Mouse (Mus musculus) neural tube, embryonic 14.5 days (tissue): ENCODE results near the gene Erc2. TPM values are rescaled to one million over a fixed set of nuclear protein-coding genes. Genes with fewer than 3 reads are reported as not detected.

Experiments
- ATAC-seq: fragments of 200-750 bp; cut with Nextera tagmentation; 2 replicates; pipeline ENCODE4 v1.8.0; 2017; ENCODE audit warnings: low read depth, mild to moderate bottlenecking, moderate TSS enrichment, moderate library complexity
- H3K27ac ChIP-seq: fragments of 300-500 bp; sonication (generic); 2 replicates; pipeline ENCODE4 v1.5.1; 2014; ENCODE audit warnings: low read depth, mild to moderate bottlenecking, control low read depth, low read length, moderate library complexity, mixed read lengths
- H3K27me3 ChIP-seq: fragments of 300-500 bp; sonication (generic); 2 replicates; pipeline ENCODE4 v1.6.1; 2014; ENCODE audit warnings: low read length; ENCODE audit not compliant: control insufficient read depth, insufficient read depth
- H3K36me3 ChIP-seq: fragments of 300-500 bp; sonication (generic); 2 replicates; pipeline ENCODE4 v1.6.1; 2014; ENCODE audit warnings: low read length, mixed read lengths; ENCODE audit not compliant: control insufficient read depth, insufficient read depth
- H3K4me1 ChIP-seq: fragments of 300-500 bp; sonication (generic); 2 replicates; pipeline ENCODE4 v1.6.1; 2014; ENCODE audit warnings: low read length; ENCODE audit not compliant: control insufficient read depth, insufficient read depth
- H3K4me2 ChIP-seq: fragments of 300-500 bp; sonication (generic); 2 replicates; pipeline ENCODE4 v1.6.1; 2014; ENCODE audit warnings: mild to moderate bottlenecking, low read depth, low read length, control low read depth
- H3K4me3 ChIP-seq: fragments of 300-500 bp; sonication (generic); 2 replicates; pipeline ENCODE4 v1.5.1; 2014; ENCODE audit warnings: low read depth, low read length, control low read depth, mixed read lengths
- H3K9ac ChIP-seq: fragments of 300-500 bp; sonication (generic); replicated peaks from 2 replicates; pipeline ENCODE4 v1.6.1; 2014; ENCODE audit warnings: low read depth, mild to moderate bottlenecking, control low read depth, low read length, mixed read lengths
- H3K9me3 ChIP-seq: fragments of 300-500 bp; sonication (generic); 2 replicates; pipeline ENCODE4 v1.6.1; 2016; ENCODE audit warnings: low read length; ENCODE audit not compliant: control insufficient read depth
- WGBS: fragments of 180-500 bp; shearing (Covaris S2); extraction: QIAGEN DNeasy Blood & Tissue Kit; methylation state at CpG from one replicate; pipeline ENCODE4 v1.1.7; 2014; 5-methylcytosine and 5-hydroxymethylcytosine counted together
- polyA plus RNA-seq: library from polyadenylated mRNA; unstranded; fragments of >200 nt; fragmentation: Nextera tagmentation; extraction: Ambion mirVana; gene quantifications from 2 replicates; pipeline ENCODE4 v1.2.1, GENCODE M21; 2014

Gene Erc2
- polyA plus RNA-seq, 1 experiment from 2014 or later: 117 TPM

DNA sequence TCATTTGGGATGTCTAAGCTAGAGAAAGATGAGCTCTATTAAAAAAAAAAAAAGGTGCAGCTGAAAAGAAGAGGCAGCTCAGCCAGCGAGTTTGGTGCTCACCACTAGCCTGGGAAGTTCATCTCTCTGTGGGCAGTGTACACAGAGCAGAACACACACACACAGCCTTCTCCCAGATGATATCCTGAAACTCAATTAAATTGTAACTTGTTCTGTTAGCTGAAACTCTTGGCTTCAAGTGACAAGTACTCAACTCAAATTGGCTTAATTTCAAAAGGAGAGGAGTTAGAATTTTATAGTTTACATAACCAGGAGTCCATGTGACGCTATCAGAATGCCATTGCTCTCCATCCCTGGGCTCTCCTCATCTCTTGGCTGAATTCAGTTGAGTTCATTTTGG, 804.4 kb downstream of the Erc2 start:
- WGBS: 83% methylated on average over 2 of the region's 2 CpGs
- Histone ChIP-seq H3K27me3 (no peaks in the 10 kb centered on the region), H3K9me3 (no peaks in the 10 kb centered on the region), H3K36me3 (no peaks in the 10 kb centered on the region), H3K27ac (no peak overlapping the region), H3K4me2 (no peak overlapping the region), H3K4me3 (no peak overlapping the region), H3K9ac (no peak overlapping the region), H3K4me1 (no peaks in the 10 kb centered on the region)
- no peak for ATAC-seq

DNA sequence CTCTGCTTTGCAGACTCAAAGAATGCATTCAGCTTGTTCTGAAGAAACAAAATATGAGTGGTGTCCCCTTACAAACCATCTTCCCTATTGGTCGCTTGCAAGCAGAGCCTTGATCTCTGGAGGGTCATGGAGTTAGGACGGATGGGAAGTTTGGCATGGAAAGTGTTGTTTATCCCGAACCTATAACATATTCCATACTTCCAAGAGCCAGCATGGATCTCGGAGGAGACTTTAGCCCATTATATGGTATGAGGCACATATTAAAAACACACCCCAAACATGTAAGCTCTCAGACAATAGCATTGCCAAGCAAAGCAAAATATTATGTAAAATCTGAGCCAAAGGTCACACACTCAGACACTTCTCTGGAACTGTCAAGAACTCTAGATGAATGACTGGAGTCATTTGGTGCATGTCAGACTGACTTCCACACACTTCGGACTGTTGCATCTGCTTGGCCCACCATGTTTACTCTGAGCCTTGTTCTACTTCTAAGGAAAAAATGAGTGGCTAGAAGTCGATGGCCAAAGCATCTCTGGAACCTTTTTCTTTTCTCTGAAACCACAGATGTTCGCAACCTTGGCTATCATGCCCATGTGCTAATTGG, 809.6 kb downstream of the Erc2 start:
- no peaks in the 10 kb centered on the region for H3K4me1 ChIP-seq
- H3K4me3 ChIP-seq: no peak overlapping the region
- WGBS: 89% methylated on average over 7 of the region's 7 CpGs
- no peak for ATAC-seq
- H3K36me3 ChIP-seq: no peaks in the 10 kb centered on the region
- no peak overlapping the region for H3K4me2 ChIP-seq
- no peak overlapping the region for H3K9ac ChIP-seq
- H3K9me3 ChIP-seq: no peaks in the 10 kb centered on the region
- H3K27ac ChIP-seq: no peak overlapping the region
- H3K27me3 ChIP-seq: no peaks in the 10 kb centered on the region

DNA sequence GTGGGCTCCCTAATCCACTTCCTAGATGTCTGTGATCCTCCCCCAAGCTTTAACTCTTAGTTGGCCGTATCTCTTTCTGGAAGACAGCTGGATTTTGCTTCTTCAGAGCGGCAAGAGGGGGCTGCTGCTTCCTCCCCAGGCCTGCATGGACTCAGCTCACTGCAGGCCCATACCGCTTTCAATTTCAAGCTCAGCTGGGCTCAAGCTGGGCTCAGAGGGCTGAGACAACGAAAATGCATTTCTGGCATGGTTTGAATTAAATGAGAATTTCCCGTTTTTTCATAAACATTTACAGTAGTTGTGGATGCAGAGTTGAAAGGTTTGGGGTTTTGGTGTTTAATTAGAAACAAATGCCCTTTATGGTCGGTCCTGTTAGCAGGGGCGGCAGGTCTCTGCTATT, 812.8 kb downstream of the Erc2 start:
- Histone ChIP-seq H3K27ac (0 out of 2 replicates have a peak overlapping the region, but pooled peaks have one; percentile 30), H3K36me3 (no peaks in the 10 kb centered on the region), H3K27me3 (no peaks in the 10 kb centered on the region), H3K4me2 (no peak overlapping the region), H3K9ac (no peak overlapping the region), H3K9me3 (no peaks in the 10 kb centered on the region), H3K4me1 (no peaks in the 10 kb centered on the region), H3K4me3 (no peak overlapping the region)
- WGBS: 70% methylated on average over 7 of the region's 7 CpGs
- ATAC-seq: no peak

DNA sequence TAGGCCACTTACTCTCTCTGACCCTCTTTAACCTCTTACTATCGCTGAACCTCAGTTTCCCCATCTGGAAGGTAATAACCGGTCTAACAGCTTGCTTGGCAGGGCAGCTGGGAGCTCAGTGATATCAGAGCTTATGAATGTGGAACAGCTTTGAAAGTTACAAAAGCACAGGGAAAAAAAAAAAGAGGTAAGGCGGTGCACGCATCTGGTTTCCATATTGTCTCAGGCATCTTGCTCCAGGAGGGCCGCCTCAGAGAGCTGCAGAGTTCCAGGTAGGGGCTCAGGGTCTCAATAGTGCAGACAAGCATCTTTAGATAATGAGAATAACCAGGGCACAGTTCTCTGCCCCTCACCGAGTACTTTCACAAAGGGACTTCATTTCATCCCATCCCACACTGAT, 816.9 kb downstream of the Erc2 start:
- Histone ChIP-seq H3K4me1 (peaks cover 9% of the 10 kb centered on the region), H3K27ac (no peak overlapping the region), H3K9ac (no peak overlapping the region), H3K4me2 (no peak overlapping the region), H3K9me3 (no peaks in the 10 kb centered on the region), H3K4me3 (no peak overlapping the region), H3K27me3 (no peaks in the 10 kb centered on the region), H3K36me3 (no peaks in the 10 kb centered on the region)
- ATAC-seq: no peak
- 86% methylated on average over 6 of the region's 6 CpGs for WGBS

DNA sequence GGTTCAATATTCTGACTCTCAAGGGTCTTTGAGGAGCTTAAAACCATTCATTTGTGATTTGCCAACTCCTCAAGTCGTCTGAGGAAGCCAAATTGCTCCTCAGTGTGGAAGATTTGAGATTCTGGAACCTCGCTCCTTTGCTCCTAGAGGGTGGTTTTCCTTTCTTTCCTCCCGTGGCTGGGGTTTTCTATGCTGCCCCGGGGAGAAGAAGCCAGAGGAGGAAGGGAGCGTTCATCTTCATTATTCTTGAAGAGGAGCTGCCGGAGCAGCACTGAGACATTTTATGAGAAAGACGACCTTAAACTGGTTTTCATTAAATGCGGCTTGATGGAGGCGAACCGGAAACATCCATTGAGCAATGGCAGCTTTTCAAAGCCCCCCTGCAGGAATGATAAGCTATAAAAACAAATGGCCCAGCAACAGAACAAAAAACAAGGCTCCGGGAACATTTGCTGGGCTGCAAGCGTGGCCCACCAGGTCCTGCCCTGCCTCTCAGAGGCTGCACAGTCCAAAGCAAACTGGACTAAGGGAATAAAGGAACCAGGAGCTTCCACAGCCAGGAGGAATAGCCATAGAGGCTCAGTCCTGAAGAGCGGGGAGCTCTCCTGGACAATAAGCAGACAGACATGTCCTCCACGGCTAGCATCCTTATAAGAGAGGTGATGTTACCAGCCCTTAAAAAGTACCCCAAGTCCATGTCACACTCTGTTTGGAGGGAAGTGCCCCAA, 819.2 kb downstream of the Erc2 start:
- Histone ChIP-seq H3K27me3 (peaks cover 5% of the 10 kb centered on the region; the same call in 1 of the 2 replicates), H3K36me3 (no peaks in the 10 kb centered on the region), H3K4me3 (no peak overlapping the region), H3K4me2 (no peak overlapping the region), H3K9me3 (no peaks in the 10 kb centered on the region), H3K4me1 (peaks cover 9% of the 10 kb centered on the region), H3K27ac (peak overlapping the region; percentile 72), H3K9ac (no peak overlapping the region)
- 3% methylated on average over 14 of the region's 14 CpGs for WGBS
- 0 out of 2 replicates have a peak, but pooled peaks have one; percentile 31 for ATAC-seq

DNA sequence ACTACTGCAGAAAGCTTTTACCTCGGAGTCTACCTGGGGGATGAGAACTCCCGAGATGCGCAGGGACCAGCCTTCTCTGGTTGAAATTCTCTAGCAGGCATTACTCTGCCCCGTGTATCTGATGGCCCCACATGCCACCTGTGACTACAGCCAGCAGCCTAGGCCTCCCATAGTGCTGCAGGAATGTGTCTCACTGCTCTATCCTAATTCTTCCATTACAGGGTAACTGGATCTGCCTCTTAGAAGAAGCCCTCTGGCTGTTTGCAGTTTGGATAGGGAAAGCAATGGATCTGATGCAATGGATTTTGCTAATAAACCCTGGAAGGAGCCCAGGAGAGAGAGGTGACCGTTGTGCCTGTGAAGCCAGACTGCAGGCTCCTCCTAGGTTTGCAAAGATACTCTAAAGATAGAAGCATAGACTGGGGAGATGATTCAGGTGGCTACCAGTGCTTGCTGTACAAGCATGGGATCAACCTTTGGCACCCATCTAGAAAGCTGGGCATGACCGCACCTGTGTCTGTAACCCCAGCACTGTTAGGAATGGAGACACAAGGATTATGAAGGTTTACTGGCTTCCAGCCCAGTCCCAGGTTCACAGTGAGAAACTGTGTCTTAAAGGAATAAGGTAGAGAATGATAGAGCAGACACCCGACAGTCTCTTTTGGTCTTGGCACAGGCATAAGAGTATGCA, 821.2 kb downstream of the Erc2 start:
- no peaks in the 10 kb centered on the region for H3K9me3 ChIP-seq
- H3K4me1 ChIP-seq: peaks cover 9% of the 10 kb centered on the region
- H3K4me2 ChIP-seq: no peak overlapping the region
- H3K27me3 ChIP-seq: peaks cover 5% of the 10 kb centered on the region; the same call in 1 of the 2 replicates
- H3K9ac ChIP-seq: no peak overlapping the region
- H3K4me3 ChIP-seq: no peak overlapping the region
- 84% methylated on average over 7 of the region's 7 CpGs for WGBS
- no peak for ATAC-seq
- H3K36me3 ChIP-seq: no peaks in the 10 kb centered on the region
- no peak overlapping the region for H3K27ac ChIP-seq

DNA sequence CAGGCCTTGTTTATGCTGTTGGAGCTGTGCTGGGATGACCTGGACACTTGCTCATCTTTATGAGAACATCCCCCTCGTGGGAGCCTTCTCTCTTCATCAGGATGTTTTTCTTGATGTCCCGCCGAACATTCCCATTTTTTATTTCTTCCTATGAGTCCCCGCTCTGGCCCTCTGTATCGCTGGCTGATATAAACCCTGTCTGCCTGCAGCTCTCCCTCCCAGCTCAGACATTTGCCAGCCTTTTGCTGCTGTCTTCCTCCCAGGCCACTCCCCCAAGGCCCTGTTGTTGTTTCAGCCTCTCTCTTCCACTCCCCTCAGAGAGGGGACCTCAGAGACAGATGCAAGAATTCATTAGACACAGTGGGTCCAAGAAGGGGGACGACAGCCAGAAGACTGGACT, 823.5 kb downstream of the Erc2 start:
- Histone ChIP-seq H3K9me3 (no peaks in the 10 kb centered on the region), H3K4me2 (no peak overlapping the region), H3K27ac (no peak overlapping the region), H3K4me3 (no peak overlapping the region), H3K9ac (no peak overlapping the region), H3K27me3 (peaks cover 5% of the 10 kb centered on the region; the same call in 1 of the 2 replicates), H3K4me1 (peaks cover 9% of the 10 kb centered on the region), H3K36me3 (no peaks in the 10 kb centered on the region)
- WGBS: 76% methylated on average over 6 of the region's 6 CpGs
- ATAC-seq: no peak

DNA sequence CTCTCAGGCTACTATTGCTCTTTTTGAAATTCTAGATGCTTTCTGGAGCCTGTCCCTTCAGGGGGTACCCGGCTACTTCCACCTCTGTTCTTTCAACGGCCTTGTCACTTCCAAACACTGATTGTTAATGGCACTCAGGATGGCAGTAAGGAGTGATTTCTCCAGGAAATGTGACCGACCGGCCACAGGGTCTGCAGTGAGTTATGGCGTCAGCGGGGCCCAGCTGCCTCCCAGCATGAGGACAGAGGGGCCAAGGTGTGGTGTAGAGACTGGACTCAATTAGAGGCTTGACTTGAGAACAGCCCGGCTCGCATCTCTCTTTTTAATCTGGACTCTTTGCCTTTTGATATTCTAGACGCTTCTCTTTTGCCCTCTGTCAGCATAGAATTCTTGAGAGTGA, 829.5 kb downstream of the Erc2 start:
- Histone ChIP-seq H3K9ac (no peak overlapping the region), H3K4me1 (no peaks in the 10 kb centered on the region), H3K27me3 (peaks cover 2% of the 10 kb centered on the region), H3K9me3 (no peaks in the 10 kb centered on the region), H3K36me3 (no peaks in the 10 kb centered on the region), H3K4me3 (no peak overlapping the region), H3K27ac (no peak overlapping the region), H3K4me2 (no peak overlapping the region)
- 33% methylated on average over 9 of the region's 9 CpGs for WGBS
- ATAC-seq: no peak
